Mouse (Mus musculus) kidney, postnatal 10 days (tissue): ENCODE results near the gene Cars2.
A peak's percentile ranks its signal among the peaks of the same experiment; 100 is the strongest.
"Not testable (repeated sequence)": the region's sequence is repeated elsewhere in the genome, so short reads cannot be mapped to it uniquely, and the experiment has no call there.

Experiments
- DNase-seq: peaks from one replicate; pipeline ENCODE4 v3.0.0; 2021; ENCODE audit warnings: mixed read lengths

Cars2 gene

GRCm38 (mm10) chr8:11550281-11550948, at the start of gene Cars2:
Gene Cars2, minus strand, starts transcription at chr8:11550783.
- DNase-seq, result peak; percentile 96

DNA sequence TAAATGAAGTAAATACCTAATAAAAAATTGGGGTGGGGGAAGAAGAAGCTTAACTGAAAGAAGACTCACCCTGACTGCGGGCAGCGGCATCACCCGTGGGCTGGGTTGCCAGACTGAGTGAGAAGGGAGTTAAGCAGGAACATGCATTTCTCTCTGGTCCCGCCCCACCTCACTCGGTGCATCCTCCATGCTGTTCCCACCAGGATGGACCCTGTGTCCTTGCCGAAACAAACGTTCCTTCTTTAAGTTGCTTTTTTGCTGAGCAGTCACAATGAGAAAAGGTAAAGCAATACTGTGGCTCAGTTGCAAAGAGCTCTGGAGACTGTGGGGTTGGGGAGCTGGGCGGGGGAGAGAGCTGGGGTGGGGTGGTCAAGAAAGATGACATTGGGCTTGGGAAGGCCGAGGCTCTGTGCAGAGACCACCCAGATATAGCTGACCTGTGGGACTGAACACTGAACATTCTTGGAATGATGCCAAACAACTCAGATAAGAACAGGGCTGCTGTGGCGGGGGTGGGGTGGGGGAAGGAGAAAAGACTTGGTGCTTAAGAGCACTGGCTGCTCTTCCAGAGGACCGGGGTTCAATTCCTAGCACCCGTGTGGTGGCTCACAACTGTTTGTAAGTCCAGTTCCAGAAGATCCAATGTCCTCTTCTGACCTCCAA, 42.8 kb upstream of the Cars2 start:
- no peak for DNase-seq

- DNase-seq, result no peak
Observed at GRCm38 (mm10) chr8:11592296-11592695, 41.7 kb upstream of the Cars2 start.

GRCm38 (mm10) chr8:11591837-11592236, 41.3 kb upstream of the Cars2 start:
- DNase-seq, result no peak

DNA sequence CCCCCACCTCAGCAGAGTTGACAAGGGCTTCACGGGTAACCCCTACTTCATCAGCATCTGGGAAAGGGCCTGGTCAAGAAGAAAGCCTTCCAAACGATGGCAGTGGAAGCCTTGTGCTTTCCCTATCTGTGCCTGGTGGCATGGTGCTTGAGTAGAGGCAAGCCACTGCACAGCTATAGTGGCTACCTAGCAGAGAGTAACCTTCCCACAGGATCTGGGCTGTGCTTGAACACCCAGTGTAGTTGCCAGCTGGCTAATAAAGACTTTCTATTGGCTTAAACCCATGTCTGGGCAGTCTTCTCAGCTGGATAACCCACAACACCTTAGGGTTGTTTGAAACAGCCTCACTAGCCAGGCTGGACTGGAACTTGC, 35.8 kb upstream of the Cars2 start:
- no peak for DNase-seq

DNA sequence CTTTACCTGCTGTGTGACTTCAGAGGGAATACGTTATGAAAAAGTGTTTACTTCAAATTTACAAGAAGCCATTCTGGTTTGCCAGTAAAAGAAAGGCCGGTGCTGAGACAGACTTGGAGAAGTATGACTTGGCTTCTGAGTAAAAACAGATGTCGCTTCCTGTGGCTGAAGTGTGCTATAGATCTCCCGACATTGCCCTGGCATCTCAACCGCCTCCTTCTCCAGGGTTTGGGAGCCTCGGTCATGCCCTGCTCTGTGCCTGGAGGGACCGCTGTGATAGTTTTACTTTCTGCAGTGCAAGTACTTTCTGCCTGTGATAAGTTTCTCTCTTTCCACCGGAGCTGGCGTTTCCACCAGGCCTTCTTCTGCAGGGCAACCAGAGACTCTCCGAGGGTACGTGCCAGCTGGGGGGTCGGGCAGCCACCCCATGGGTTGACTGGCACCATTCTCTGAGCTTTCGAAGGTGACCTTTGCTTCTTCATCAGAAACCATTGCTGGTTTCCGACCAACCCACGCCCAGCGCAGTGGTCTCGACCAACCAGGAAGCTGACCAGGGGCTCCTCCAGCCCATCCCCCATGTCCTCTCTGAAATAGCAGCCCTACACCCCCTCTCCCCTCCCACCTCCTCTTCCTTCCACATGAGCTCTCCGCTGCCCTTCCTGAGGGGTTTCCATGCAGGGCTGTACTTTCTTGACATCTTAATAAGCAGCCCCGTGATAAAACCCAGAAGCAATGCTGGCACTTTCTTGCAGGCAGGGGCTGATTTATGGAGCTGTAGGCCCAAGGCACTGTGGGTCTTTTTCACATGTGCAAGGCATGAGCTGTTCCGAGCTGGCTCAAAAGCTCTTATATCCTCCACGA, 35.2 kb upstream of the Cars2 start:
- DNase-seq, result no peak

- DNase-seq, result no peak
Observed at GRCm38 (mm10) chr8:11575604-11576384, 25.2 kb upstream of the Cars2 start.

GRCm38 (mm10) chr8:11574911-11575603, 24.5 kb upstream of the Cars2 start:
- peak; percentile 34 for DNase-seq

GRCm38 (mm10) chr8:11572428-11572827, 21.8 kb upstream of the Cars2 start:
- no peak for DNase-seq

GRCm38 (mm10) chr8:11571950-11572349, 21.4 kb upstream of the Cars2 start:
- DNase-seq, result no peak

DNA sequence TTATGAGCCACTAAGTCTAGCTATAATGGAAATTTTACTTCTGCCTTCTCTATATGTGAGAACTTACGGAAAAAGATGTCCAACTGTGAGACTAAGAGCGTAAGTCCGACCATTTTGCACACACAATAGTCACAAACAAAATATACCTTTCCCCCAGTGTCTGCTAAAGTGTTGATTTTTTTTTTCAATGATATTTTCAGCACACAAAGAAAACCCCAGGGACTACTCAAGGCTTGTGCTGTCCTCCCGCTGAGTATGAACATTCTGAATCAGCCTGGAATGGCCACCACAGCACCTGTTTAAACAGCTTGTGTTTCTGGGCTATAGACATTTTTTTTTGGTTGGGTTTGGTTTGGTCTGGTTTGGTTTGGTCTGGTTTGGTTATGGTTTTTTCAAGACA, 20.2 kb upstream of the Cars2 start:
- no peak for DNase-seq

DNA sequence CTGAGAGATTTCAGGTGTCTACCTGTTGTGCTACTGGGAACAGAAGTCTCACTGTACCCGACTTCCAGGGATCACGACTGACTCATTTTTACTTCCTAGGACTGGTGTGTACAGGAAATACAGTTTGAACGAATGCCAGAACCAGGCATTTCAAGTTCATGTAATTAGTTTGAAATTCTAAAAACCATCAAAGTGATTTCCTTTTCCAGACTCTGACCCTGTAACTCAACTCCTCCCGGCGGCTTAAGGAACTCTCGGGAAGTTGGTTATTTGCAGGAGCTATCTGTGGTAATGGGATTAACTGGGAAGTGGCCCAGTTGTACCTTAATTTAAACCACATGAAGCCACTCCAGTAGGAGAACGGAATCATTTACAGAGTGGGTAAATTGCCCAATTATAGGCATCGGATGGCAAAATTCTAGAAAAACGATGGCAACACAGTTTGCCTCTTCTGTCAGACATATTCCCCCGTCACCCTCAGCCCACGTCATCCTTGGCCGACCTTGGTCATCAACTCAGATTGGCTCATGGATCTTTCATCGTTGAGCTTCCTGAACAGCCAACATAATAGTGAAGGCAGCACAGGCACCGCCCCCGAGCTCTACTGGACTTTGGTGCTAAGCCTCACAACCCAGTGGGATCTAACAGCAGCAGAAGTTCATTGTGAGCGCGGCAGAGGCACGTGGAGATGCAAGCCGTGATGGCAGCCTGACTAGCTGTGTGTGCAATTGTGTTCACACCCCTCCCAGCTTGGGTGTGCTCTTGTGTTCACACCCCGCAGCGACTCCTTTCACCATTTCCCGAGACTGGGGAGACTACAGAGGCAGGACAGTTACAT, 18.9 kb upstream of the Cars2 start:
- peak; percentile 7 for DNase-seq

- DNase-seq, result not testable (repeated sequence)
Observed at GRCm38 (mm10) chr8:11568193-11568592, 17.6 kb upstream of the Cars2 start.

GRCm38 (mm10) chr8:11564721-11565120, 14.1 kb upstream of the Cars2 start:
- no peak for DNase-seq

DNA sequence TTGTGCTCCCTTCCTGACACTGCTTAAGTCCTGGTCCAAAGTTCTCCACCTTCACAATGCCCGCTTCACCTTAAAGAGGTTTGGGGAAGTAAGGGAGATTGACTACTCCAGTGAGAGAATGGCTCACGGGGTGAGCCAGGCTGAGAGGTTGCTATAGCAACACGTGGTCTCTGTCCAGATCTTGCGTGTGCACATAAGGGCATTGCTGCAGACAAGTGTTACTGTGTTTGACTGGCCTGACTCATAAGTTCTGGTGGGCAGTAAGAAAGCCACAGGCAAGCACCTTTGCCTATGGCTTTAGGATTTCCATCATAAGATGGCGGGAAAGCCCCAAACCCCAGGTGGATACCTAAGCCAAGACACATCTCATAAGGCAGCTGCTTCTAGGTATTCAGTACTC, 13.7 kb upstream of the Cars2 start:
- no peak for DNase-seq

- no peak for DNase-seq
Observed at GRCm38 (mm10) chr8:11560220-11560619, 9.6 kb upstream of the Cars2 start.

DNA sequence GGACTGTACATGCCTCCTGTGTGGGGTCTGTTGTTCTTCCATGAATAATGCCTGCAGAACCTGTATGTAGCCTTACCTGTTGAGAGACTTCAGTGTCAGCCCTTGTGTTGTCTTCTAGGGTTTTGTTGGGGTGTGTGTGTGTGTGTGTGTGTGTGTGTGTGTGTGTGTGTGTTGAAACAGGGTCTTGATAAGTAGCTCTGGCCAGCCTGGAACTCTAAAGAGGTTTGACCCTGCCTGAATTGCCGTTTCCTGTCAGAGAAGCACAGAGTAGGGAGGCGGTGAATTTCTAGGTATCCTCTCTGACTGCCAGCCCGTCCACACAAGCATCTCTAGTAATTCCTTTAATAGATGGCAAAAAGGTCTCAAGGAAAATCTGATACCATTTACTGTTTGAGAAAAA, 8.9 kb upstream of the Cars2 start:
- no peak for DNase-seq

DNA sequence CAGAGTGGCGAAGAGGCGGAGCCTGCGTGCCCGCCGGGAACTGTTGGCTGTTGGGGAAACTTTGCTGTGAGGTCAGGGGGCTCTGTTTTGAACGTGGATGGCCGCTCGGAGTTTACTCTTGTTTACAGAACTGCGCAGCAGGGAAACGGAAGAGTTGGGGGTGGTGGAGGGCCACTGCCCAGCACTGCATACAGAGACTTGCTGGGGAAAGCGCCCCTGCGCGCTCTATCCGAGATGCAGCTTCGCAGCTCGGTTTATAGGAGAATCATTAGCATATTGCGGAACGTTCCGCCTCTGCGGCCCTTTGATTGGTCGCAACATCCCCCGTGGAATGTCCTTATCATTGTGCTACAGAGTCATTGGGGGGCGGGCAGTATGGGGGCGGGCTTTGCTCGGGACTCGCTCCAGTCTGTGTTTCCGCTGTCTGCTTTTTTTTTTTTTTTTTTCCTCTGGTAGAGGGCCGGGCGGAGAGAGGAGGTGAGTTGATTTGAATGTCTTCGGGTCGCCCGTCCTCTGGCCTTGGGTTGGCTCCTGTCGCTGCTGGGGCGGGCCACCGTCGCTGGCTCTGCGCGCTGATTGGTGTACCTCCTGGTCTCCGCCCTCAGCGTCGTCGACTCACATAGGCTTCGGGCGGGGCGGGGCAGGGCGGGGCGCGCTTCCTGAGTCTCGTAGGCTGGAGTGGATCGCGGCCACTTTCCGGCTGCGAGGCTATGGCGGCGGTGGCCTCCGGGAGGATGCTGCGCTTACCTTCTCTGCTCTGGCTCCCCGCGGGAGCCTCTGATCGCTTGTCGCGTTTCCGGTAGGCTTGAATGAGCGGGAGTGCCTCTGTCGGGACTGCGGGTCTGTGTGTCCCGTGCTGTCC, 7.4 kb upstream of the Cars2 start:
- DNase-seq, result peak; percentile 98

GRCm38 (mm10) chr8:11557424-11557767, 6.8 kb upstream of the Cars2 start:
- DNase-seq, result no peak

DNA sequence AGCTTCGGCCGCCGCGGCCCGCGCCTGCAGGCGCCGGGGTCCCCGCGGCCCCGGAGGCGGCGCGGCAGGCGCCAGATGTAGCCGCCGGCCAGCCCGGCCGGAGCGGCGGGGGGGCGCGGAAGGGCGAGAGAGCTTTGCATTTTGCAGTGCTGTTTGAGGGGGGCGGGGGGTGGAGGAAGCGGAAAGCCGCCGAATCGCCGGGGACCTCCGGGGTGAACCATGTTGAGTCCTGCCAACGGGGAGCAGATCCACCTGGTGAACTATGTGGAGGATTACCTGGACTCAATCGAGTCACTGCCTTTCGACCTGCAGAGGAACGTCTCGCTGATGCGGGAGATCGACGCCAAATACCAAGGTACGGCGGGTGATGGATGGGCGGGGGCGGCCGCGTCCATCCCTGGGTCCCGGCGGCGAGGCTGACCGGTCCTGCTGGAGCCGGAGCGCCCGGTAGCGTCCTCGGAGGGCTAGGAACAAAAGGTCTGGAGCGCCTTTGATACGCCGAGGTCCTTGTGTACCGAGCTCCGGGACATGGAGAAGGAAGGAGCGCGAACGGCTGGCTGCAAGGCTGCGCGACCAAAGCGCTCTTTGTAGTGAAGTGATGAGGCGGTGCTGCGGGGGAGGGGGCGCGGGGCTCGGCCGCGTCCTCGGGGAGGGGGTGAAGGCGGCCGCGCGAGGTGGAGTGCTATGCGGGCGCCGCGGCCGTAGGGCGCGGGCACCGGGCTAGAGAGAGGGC, 6.3 kb upstream of the Cars2 start:
- peak; percentile 77 for DNase-seq
